Mouse (Mus musculus) embryonic facial prominence, embryonic 12.5 days (tissue): ENCODE results near the gene Nkrf. TPM values are rescaled to one million over a fixed set of nuclear protein-coding genes. Genes with fewer than 3 reads are reported as not detected.

Source experiments
- ATAC-seq: fragments of 200-750 bp; cut with Nextera tagmentation; 2 replicates; pipeline ENCODE4 v1.8.0; 2017; ENCODE audit not compliant: insufficient number of reproducible peaks, insufficient read depth, low FRiP score, low TSS enrichment
- H3K27ac ChIP-seq: fragments of 300-500 bp; sonication (generic); 2 replicates; pipeline ENCODE4 v1.5.1; 2016; ENCODE audit warnings: mild to moderate bottlenecking
- H3K27me3 ChIP-seq: fragments of 300-500 bp; sonication (generic); 2 replicates; pipeline ENCODE4 v1.6.1; 2016; ENCODE audit warnings: mild to moderate bottlenecking, moderate library complexity
- H3K36me3 ChIP-seq: fragments of 300-500 bp; sonication (generic); 2 replicates; pipeline ENCODE4 v1.6.1; 2016; ENCODE audit warnings: mild to moderate bottlenecking
- H3K4me1 ChIP-seq: fragments of 300-500 bp; sonication (generic); 2 replicates; pipeline ENCODE4 v1.6.1; 2016
- H3K4me2 ChIP-seq: fragments of 300-500 bp; sonication (generic); replicated peaks from 2 replicates; pipeline ENCODE4 v1.6.1; 2016; ENCODE audit warnings: mild to moderate bottlenecking, moderate library complexity
- H3K4me3 ChIP-seq: fragments of 300-500 bp; sonication (generic); 2 replicates; pipeline ENCODE4 v1.5.1; 2016; ENCODE audit warnings: mild to moderate bottlenecking
- H3K9ac ChIP-seq: fragments of 300-500 bp; sonication (generic); 2 replicates; pipeline ENCODE4 v1.6.1; 2016; ENCODE audit warnings: mild to moderate bottlenecking, moderate library complexity
- H3K9me3 ChIP-seq: fragments of 300-500 bp; sonication (generic); 2 replicates; pipeline ENCODE4 v1.6.1; 2016; ENCODE audit warnings: mild to moderate bottlenecking, moderate library complexity
- WGBS: fragments of 180-500 bp; shearing (Covaris S2); methylation state at CpG from one replicate; pipeline ENCODE4 v1.1.7; 2016; 5-methylcytosine and 5-hydroxymethylcytosine counted together
- polyA plus RNA-seq: library from polyadenylated mRNA; unstranded; fragments of >200 nt; fragmentation: Nextera tagmentation; extraction: Ambion mirVana; gene quantifications from 2 replicates; pipeline ENCODE4 v1.2.1, GENCODE M21; 2016

Gene Nkrf
- polyA plus RNA-seq, result 1.9 and 2.2 TPM in 2 replicates

DNA sequence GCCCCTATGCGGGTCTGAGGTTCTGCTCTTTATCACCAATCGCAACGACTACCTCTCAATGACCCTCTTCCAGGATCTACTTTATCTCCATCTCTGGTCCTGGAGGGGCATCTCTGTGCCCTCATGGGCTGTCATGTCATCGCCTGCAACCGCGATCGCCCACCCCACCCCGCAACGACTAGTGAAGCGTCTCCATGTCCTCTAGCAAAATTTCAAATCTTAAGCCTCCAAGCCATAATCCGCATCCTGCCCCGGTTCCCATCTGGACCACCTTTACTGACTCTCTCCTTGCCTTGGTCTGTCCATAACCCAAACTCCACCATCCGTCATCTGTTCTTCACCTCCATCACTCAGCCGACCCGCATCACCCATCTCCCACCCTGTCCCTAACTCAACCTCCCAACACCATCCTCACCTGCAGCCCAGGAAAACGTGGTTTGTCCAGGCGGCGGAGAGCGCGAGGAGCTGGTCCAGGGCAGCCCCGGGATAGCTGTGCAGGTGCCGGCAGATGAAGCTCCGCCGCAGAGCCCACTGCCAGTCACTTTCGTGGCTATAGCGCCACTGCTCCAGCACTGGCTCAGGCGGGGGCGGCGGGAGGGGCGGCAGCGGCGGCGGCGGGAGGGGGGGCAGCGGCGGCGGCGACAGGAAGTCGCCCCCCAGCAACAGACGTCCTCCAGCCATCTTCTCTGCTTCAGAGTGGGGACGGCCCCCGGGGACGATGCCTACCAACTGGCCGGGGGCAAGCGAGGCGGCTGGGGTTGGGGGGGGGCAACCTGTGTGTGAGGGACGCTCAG lies at the start of gene Nkrf:
Gene Nkrf, minus strand, starts transcription at position 579 of the 794 bp plus-strand sequence.
- 0 out of 2 replicates have a peak, but pooled peaks have one; percentile 60 for ATAC-seq
- WGBS, result 18% methylated on average over 46 of the region's 47 CpGs

DNA sequence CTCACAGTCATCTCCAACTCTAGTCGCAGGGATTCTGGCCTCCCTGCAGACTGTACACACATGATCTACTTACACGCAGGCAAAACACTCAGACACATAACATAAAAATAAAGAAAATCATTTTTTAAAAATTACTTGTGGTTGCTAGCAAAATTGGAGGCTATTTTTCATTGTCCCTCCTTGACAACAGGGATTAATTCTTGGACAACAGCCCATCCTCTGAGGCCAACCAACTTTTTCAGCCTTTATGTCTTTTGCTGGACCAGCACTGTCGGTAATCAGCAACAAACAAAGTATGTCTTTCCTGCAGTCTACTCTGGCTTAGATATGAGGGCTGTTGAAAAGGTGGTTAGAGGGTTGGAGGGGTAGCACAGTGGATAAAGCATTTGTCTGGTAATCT lies 38.4 kb upstream of the Nkrf start:
- 82% methylated on average over 3 of the region's 3 CpGs for WGBS
- no peak for ATAC-seq
- Histone ChIP-seq H3K27me3 (no peaks in the 10 kb centered on the region), H3K4me3 (no peak overlapping the region), H3K4me1 (no peaks in the 10 kb centered on the region), H3K36me3 (peaks cover 8% of the 10 kb centered on the region), H3K27ac (no peak overlapping the region), H3K9ac (no peak overlapping the region), H3K9me3 (no peaks in the 10 kb centered on the region), H3K4me2 (no peak overlapping the region)

More for the DNA sequence above, at the start of gene Nkrf:
- peak within 1 kb of the TSS; percentile 57; the same call in 1 of the 2 replicates for H3K27ac ChIP-seq
- no peaks in the 10 kb centered on the region; the same call in 1 of the 2 replicates for H3K4me1 ChIP-seq
- H3K4me3 ChIP-seq, result peak within 1 kb of the TSS; percentile 56
- peak within 1 kb of the TSS; percentile 63 for H3K9ac ChIP-seq
- no peaks in the 10 kb centered on the region for H3K36me3 ChIP-seq
- no peaks in the 10 kb centered on the region for H3K27me3 ChIP-seq
- peak within 1 kb of the TSS; percentile 61 for H3K4me2 ChIP-seq
- no peaks in the 10 kb centered on the region for H3K9me3 ChIP-seq

DNA sequence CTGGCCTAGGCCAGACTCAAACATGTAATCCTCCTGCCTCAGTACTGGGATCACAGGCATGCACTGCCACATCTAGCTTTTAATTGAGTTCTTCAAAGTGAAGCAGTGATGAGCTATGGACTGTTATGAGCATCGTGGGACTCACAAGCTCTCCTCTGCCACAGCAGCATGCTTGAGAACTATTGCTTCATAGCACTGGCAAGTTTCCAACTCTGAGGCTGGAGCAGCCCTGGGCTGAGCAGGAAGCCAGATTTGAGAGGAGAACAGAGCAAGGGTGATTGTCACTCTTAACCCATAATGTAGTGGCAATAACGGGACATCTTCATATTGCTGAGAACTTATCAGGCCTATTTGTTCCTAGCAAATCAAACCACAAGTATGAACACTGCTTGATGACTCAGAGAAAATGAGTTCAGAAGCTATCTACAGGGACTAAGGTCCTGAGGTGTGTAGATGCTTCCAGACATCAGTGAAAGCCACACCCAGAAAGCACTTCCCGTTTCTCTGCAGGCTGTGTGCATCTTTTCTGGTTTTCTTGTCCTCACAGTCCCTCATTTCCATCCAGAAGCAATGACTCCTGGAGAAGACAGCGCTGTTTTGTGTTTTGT lies 37.2 kb upstream of the Nkrf start:
- H3K4me1 ChIP-seq, result no peaks in the 10 kb centered on the region

DNA sequence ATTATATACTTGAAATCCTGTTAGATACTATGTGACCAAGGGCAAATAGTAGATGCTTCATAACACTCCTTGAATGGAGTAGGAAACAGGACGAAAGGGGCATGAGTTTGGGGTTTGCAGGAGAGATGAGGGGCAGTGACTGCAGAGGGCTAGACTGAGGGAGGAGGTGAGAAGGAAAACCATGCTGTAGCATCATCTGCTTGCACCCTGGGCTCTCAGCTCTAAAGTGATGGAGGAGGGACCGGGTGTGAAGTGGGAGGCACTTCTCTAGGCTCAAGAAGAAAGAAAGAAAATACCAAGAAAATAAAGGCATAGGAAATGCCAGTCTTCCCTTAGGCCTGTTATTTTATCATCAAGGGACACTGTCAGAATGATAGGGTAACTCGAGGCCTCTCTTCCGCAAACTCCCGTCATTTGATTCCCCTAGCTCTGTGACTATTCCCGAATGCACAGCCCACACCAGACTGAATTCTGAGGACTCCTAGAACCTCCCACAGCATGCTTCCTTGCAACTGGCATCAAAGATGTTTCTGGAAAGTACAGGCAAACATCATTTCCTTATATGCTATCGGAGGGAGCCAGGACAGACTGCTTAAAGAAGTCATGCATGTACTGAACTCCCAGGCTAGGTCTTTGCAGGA lies 32.7 kb upstream of the Nkrf start:
- Histone ChIP-seq H3K36me3 (no peaks in the 10 kb centered on the region), H3K4me2 (no peak overlapping the region), H3K9me3 (no peaks in the 10 kb centered on the region), H3K27me3 (no peaks in the 10 kb centered on the region), H3K27ac (no peak overlapping the region), H3K9ac (no peak overlapping the region), H3K4me1 (no peaks in the 10 kb centered on the region), H3K4me3 (no peak overlapping the region)
- no peak for ATAC-seq
- WGBS, result 48% methylated on average over 7 of the region's 7 CpGs

More for the DNA sequence above, 37.2 kb upstream of the Nkrf start:
- H3K27me3 ChIP-seq, result no peaks in the 10 kb centered on the region
- H3K4me2 ChIP-seq, result no peak overlapping the region
- peaks cover 8% of the 10 kb centered on the region for H3K36me3 ChIP-seq
- no peaks in the 10 kb centered on the region for H3K9me3 ChIP-seq
- no peak for ATAC-seq
- H3K27ac ChIP-seq, result no peak overlapping the region
- no peak overlapping the region for H3K9ac ChIP-seq
- no peak overlapping the region for H3K4me3 ChIP-seq
- WGBS, result 84% methylated on average over 4 of the region's 4 CpGs

GRCm38 (mm10) chrX:36930574-36930973 lies 27.9 kb upstream of the Nkrf start:
- Histone ChIP-seq H3K9me3 (no peaks in the 10 kb centered on the region), H3K27ac (no peak overlapping the region), H3K4me1 (no peaks in the 10 kb centered on the region), H3K9ac (no peak overlapping the region), H3K27me3 (no peaks in the 10 kb centered on the region), H3K4me2 (no peak overlapping the region), H3K4me3 (no peak overlapping the region), H3K36me3 (no peaks in the 10 kb centered on the region)
- WGBS, result 52% methylated on average over 1 of the region's 1 CpGs
- no peak for ATAC-seq

GRCm38 (mm10) chrX:36929694-36930093 lies 27.0 kb upstream of the Nkrf start:
- no peaks in the 10 kb centered on the region for H3K4me1 ChIP-seq
- WGBS, result 77% methylated on average over 4 of the region's 4 CpGs
- ATAC-seq, result no peak
- no peak overlapping the region for H3K4me2 ChIP-seq
- H3K27ac ChIP-seq, result no peak overlapping the region
- H3K27me3 ChIP-seq, result no peaks in the 10 kb centered on the region
- H3K9me3 ChIP-seq, result no peaks in the 10 kb centered on the region
- H3K36me3 ChIP-seq, result no peaks in the 10 kb centered on the region
- H3K9ac ChIP-seq, result no peak overlapping the region
- H3K4me3 ChIP-seq, result no peak overlapping the region

DNA sequence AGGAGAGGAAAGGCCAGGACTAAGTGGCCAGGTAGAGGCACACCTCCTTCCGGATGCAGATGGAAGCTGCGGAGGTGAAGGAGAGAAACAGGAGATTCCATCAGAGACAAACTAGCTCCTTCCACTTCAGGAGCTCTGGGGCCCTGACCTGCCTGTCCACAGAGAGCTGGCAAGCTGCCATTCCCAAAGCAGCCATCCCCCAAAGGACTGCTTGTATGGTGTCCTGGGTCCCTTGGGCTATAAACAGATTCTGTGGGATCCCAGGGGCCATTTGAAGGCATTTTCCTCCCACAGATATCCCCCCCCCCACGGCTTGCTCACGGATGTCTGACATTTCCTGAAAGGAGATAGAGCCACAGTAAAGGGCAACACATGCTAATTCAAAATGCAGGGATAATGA lies 26.1 kb upstream of the Nkrf start:
- Histone ChIP-seq H3K36me3 (no peaks in the 10 kb centered on the region), H3K4me3 (no peak overlapping the region), H3K27ac (no peak overlapping the region), H3K9me3 (no peaks in the 10 kb centered on the region), H3K9ac (no peak overlapping the region), H3K4me1 (no peaks in the 10 kb centered on the region), H3K4me2 (no peak overlapping the region), H3K27me3 (no peaks in the 10 kb centered on the region)
- no peak for ATAC-seq
- WGBS, result 74% methylated on average over 4 of the region's 4 CpGs

DNA sequence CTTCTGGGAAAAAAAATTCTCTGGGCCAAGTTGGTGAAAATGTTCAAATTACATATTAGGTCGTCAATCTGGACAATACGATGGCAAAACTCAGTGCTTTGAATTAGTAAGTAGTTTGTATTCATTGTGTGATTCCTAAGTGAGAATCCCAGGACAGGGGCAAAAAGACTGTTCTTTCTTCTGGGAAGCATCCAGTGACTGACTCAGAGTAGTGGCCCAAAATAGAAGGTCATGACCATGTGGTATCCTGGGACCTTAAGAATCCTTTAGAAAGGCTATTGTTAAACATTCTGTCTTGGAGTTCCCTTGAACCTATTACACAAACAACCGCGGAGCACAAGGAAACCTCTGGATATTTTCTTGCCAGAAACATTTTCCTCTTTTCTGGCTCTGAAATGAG lies 18.6 kb upstream of the Nkrf start:
- no peak overlapping the region for H3K9ac ChIP-seq
- no peak overlapping the region for H3K4me2 ChIP-seq
- H3K9me3 ChIP-seq, result no peaks in the 10 kb centered on the region
- no peak overlapping the region for H3K4me3 ChIP-seq
- no peaks in the 10 kb centered on the region for H3K4me1 ChIP-seq
- 83% methylated on average over 4 of the region's 4 CpGs for WGBS
- H3K36me3 ChIP-seq, result no peaks in the 10 kb centered on the region
- H3K27me3 ChIP-seq, result no peaks in the 10 kb centered on the region
- H3K27ac ChIP-seq, result no peak overlapping the region
- no peak for ATAC-seq

DNA sequence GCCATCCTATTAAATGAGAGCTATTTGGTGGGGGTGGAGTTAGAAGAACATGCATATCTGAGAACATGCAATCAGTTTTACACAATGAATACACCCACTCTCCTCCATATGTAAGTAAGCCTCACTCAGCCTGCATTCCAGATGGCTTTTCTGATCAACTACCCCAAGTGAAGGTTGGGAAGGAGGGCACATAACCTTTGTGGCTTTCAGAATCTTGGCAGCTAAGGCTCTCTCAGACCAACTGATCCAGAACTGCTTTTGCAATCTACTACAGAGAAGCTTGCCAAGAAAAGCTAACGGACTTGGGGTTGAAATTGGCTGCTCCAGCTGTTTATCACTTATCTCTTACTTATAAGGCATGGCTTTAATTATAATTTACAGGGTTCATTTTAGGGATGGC lies 15.1 kb upstream of the Nkrf start:
- Histone ChIP-seq H3K27me3 (no peaks in the 10 kb centered on the region), H3K36me3 (no peaks in the 10 kb centered on the region), H3K4me1 (no peaks in the 10 kb centered on the region), H3K27ac (no peak overlapping the region), H3K4me3 (no peak overlapping the region), H3K9ac (no peak overlapping the region), H3K9me3 (no peaks in the 10 kb centered on the region), H3K4me2 (no peak overlapping the region)
- 83% methylated on average over 1 of the region's 1 CpGs for WGBS
- no peak for ATAC-seq

DNA sequence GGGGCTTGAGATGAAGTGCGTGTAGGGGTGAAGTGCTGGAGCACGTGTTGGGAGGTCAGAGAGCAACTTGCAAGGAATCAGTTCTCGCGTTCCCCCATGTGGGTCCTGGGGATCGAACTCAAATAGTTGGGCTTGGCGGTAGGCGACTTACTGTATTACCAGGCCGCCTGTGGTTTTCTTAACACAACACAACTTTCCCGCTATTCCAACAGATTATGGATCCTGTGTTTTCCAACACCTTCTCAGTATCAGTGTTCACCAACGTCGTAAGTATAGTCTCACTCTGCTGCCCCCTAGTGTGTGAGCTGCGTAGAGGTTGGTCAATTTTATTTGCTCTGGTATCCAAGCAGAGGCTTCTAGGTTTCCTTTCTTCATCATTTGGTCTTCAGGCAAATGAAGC lies 8.6 kb upstream of the Nkrf start:
- ATAC-seq, result no peak
- 48% methylated on average over 12 of the region's 12 CpGs for WGBS
- H3K27me3 ChIP-seq, result no peaks in the 10 kb centered on the region
- H3K4me3 ChIP-seq, result no peak overlapping the region
- no peak overlapping the region for H3K4me2 ChIP-seq
- no peaks in the 10 kb centered on the region for H3K4me1 ChIP-seq
- no peaks in the 10 kb centered on the region for H3K9me3 ChIP-seq
- H3K9ac ChIP-seq, result no peak overlapping the region
- H3K36me3 ChIP-seq, result no peaks in the 10 kb centered on the region
- no peak overlapping the region for H3K27ac ChIP-seq

- no peak overlapping the region for H3K4me2 ChIP-seq
- no peaks in the 10 kb centered on the region for H3K36me3 ChIP-seq
- H3K4me1 ChIP-seq, result no peaks in the 10 kb centered on the region; the same call in 1 of the 2 replicates
- H3K4me3 ChIP-seq, result no peak overlapping the region
- H3K27ac ChIP-seq, result no peak overlapping the region
- H3K9ac ChIP-seq, result no peak overlapping the region
- H3K9me3 ChIP-seq, result no peaks in the 10 kb centered on the region
- WGBS, result 34% methylated on average over 5 of the region's 5 CpGs
- ATAC-seq, result no peak
- no peaks in the 10 kb centered on the region for H3K27me3 ChIP-seq
These were observed 3.8 kb upstream of the Nkrf start for GRCm38 (mm10) chrX:36906539-36906938.
